Mouse (Mus musculus): ENCODE results near the gene Xpc.

DNA sequence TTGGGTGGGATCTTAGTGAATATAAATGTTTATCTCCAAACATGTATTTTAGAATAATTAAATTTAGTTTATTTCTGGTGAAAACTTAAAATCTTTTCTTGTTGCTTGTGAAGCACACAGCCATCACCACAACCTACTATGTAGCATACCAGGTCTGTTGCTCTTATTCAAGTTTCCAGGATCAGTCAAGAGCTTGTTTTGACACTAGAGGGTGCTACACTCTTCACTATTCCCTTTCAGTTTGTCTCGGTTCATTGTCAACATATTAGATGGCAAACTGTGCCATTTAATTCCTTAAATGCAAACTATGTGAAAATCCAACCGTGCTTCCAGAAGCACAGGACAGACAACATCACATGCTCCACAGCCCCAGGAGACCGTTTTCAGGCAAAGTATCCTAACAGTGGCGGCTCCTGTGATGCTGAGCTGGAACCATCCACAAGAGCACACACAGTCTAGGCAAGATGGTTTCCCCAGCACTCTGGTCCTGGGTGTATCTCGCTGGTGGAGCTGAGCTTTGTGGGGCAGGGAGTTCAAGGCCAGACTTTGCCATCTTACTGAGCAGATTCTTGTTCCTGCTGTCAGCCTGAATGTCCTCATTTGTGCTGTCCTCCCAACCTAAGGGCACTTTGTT, 11.7 kb upstream of the Xpc start:
- TF ChIP-seq CTCF (IDR thresholded peaks at IDR 0.05; ENCODE audit: low read depth, low read length) (no peak), POLR2A (IDR thresholded peaks at IDR 0.05; ENCODE audit: borderline replicate concordance, low read depth, low read length) (no peak)
